Mouse (Mus musculus) bone marrow, adult 2 months (tissue): ENCODE measurements at regions not wholly inside any gene's neighbourhood (a gene's known extent, or its start where the extent isn't known, plus 50 kb on each side); places are given as distances from the start of the nearest gene placed in this dataset.

ENCODE experiments used
- CTCF ChIP-seq: fragments of 200-500 bp; IDR thresholded peaks from 2 replicates; pipeline ENCODE4 v1.5.1; 2011; ENCODE audit warnings: low read length, control low read depth; ENCODE audit not compliant: control insufficient read depth, insufficient read depth
- POLR2A ChIP-seq: fragments of 200-500 bp; IDR thresholded peaks from 2 replicates; pipeline ENCODE4 v1.6.1; 2011; ENCODE audit warnings: low read depth, mild to moderate bottlenecking, control low read depth, low read length, borderline replicate concordance; ENCODE audit not compliant: control insufficient read depth

- no peak for TF ChIP-seq CTCF
- no peak for TF ChIP-seq POLR2A
Measured at GRCm38 (mm10) chr5:133746960-133747359, 352.6 kb upstream of the Castor2 start.
